Mouse (Mus musculus) midbrain, embryonic 10.5 days (tissue): ENCODE measurements at regions not wholly inside any gene's neighbourhood (a gene's known extent, or its start where the extent isn't known, plus 50 kb on each side); places are given as distances from the start of the nearest gene placed in this dataset.

Source experiments
- DNase-seq: peaks from one replicate; pipeline ENCODE4 v3.0.0-alpha.2; 2017; ENCODE audit warnings: low spot score
- H3K27ac ChIP-seq: fragments of 300-500 bp; sonication (generic); replicated peaks from 2 replicates; pipeline ENCODE4 v1.5.1; 2016; ENCODE audit warnings: mild to moderate bottlenecking
- H3K27me3 ChIP-seq: fragments of 300-500 bp; sonication (generic); 2 replicates; pipeline ENCODE4 v1.6.1; 2016; ENCODE audit warnings: low read depth, mild to moderate bottlenecking; ENCODE audit not compliant: poor library complexity, severe bottlenecking
- H3K36me3 ChIP-seq: fragments of 300-500 bp; sonication (generic); 2 replicates; pipeline ENCODE4 v1.6.1; 2016; ENCODE audit warnings: mild to moderate bottlenecking, moderate library complexity
- H3K4me1 ChIP-seq: fragments of 300-500 bp; sonication (generic); 2 replicates; pipeline ENCODE4 v1.6.1; 2016
- H3K4me3 ChIP-seq: fragments of 300-500 bp; sonication (generic); 2 replicates; pipeline ENCODE4 v1.5.1; 2016; ENCODE audit warnings: mild to moderate bottlenecking, moderate library complexity
- H3K9me3 ChIP-seq: fragments of 300-500 bp; sonication (generic); replicated peaks from 2 replicates; pipeline ENCODE4 v1.6.1; 2016; ENCODE audit warnings: mild to moderate bottlenecking
- WGBS: fragments of 180-500 bp; shearing (Covaris S2); methylation state at CpG from one replicate; pipeline ENCODE4 v1.1.7; 2016; 5-methylcytosine and 5-hydroxymethylcytosine counted together

DNA sequence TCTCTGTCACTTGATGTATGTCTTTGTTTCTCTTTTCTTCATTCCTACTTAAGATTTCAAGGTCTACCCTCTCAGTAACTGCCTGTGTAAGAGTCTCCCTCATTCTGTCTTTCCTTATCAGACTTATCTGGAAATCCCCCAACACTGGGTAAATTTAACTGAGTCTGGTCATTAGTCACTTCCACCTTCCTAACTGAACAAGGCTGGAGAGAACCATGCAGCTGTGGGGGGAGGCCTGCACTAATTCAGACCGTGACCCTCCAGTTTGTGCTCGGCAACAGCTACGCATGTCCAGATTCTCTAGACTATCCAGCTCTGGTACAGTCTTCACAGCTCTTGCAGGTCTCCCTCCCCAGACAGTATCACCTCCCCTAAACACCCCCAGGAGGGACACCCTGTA is 103.3 kb downstream of the Prox1 start:
- WGBS = 85% methylated on average over 3 of the region's 3 CpGs
- H3K27me3 ChIP-seq = no peaks in the 10 kb centered on the region

DNA sequence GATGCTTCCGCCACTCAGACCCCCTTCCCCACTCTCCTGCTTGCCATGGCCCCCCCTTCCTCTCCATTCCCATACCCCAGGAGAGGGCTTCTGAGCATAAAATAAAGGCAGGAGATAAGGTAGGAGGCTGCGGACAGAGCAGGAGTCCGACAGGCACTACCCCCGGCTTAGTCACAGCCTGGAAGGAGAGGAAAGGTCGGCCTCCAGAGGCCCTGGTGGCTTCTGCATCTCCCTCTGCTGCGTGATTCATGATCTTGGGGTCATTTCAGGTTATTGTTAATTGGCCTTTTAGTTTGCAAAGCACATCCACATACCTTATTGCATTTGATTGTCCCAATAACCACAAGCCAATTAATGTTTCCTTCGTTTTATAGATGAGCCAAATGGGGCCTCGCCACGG is 104.1 kb downstream of the Prox1 start:
- no peak for DNase-seq
- WGBS = 77% methylated on average over 9 of the region's 9 CpGs
- Histone ChIP-seq H3K36me3 (no peaks in the 10 kb centered on the region), H3K4me3 (no peak overlapping the region), H3K9me3 (no peaks in the 10 kb centered on the region), H3K27me3 (no peaks in the 10 kb centered on the region), H3K4me1 (peaks cover 20% of the 10 kb centered on the region), H3K27ac (no peak overlapping the region)

More for the DNA sequence above, 103.3 kb downstream of the Prox1 start:
- Histone ChIP-seq H3K4me3 (no peak overlapping the region), H3K4me1 (peaks cover 15% of the 10 kb centered on the region), H3K27ac (peak overlapping the region; percentile 33; the same call in 1 of the 2 replicates), H3K9me3 (no peaks in the 10 kb centered on the region), H3K36me3 (no peaks in the 10 kb centered on the region)
- DNase-seq = no peak

DNA sequence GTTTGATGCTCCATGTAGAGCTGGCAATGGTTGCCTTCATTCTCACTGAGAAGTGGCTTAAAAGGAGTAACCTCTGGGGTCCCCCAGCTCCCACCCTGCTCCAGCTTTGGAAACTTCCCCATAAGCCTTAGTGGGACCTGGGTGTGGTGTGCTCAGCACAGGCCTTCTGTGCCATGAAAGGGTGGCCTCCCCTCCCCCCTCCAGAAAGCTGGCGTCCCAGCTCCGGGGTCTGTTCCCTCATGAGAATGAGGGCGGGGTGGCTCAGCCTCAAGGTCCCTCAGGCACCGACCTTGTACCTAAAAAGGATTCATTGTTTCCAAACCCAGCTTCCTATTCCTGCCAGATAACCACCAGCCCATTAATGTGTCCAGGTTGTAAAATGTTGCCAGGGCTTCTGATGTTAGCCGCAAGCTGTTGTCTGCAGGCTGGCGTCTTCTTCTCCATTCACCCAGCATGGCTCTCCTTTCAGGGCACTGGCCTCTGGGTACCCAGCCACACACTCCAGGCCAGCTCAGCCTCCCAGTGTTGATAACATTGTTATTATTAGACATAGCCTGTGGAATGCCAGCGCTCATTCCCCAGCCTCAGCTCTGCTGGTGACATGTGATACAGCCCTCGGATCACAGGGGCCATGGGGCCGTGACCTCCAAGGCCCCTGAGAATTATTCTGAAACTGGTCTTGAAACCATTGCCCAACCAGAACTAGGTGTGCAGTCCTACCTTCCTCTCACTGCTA is 108.8 kb downstream of the Prox1 start:
- no peak for DNase-seq
- Histone ChIP-seq H3K36me3 (no peaks in the 10 kb centered on the region), H3K9me3 (no peaks in the 10 kb centered on the region), H3K4me1 (peaks cover 9% of the 10 kb centered on the region), H3K27me3 (no peaks in the 10 kb centered on the region), H3K4me3 (no peak overlapping the region), H3K27ac (no peak overlapping the region)
- 69% methylated on average over 9 of the region's 9 CpGs for WGBS

DNA sequence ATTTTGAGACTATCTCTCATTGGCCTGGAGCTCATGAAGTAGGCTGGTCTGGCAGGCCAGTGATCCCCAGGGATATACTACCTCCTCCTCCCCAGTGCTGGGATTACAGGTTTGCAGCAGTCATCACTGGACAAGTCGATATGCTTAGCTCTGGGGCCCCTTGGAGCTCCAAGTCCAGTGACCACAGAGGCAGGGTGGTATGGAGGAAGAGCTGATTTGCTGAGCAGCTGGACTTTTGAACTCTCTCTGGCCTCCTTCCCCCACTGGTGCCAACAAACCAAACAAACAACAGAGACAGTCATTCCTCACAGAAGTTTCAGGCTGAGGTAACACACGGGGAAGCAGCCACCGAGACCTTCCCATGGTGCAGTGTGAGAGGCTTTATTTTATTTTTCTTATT is 111.5 kb downstream of the Prox1 start:
- 70% methylated on average over 3 of the region's 3 CpGs for WGBS

DNA sequence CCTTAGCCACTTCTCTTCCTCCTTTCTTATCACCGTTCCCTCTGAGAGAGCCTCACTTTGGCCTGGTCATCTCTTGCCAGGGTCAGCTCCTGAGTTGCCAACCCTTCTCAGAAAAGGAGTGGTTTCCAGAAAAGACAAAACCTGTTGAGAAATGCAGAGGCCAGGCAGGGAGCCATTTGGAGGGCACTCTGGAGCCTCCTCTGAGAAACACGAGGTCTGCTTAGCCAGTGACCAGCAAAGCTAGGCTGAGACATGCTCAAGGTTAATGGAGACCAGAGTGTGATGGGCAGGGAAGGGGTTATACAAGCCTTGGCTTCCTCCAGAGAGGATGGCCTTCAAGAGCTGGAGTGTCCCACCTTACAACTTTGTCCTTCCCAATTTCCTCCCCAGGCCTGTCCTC is 113.6 kb downstream of the Prox1 start:
- Histone ChIP-seq H3K27ac (no peak overlapping the region), H3K4me3 (no peak overlapping the region), H3K36me3 (no peaks in the 10 kb centered on the region), H3K4me1 (peaks cover 3% of the 10 kb centered on the region), H3K9me3 (no peaks in the 10 kb centered on the region), H3K27me3 (no peaks in the 10 kb centered on the region)
- WGBS = 85% methylated on average over 2 of the region's 2 CpGs
- DNase-seq = no peak

More for the DNA sequence above, 111.5 kb downstream of the Prox1 start:
- H3K4me3 ChIP-seq = no peak overlapping the region
- no peak overlapping the region for H3K27ac ChIP-seq
- no peaks in the 10 kb centered on the region for H3K36me3 ChIP-seq
- no peak for DNase-seq
- H3K27me3 ChIP-seq = no peaks in the 10 kb centered on the region
- H3K4me1 ChIP-seq = peaks cover 6% of the 10 kb centered on the region
- no peaks in the 10 kb centered on the region for H3K9me3 ChIP-seq

DNA sequence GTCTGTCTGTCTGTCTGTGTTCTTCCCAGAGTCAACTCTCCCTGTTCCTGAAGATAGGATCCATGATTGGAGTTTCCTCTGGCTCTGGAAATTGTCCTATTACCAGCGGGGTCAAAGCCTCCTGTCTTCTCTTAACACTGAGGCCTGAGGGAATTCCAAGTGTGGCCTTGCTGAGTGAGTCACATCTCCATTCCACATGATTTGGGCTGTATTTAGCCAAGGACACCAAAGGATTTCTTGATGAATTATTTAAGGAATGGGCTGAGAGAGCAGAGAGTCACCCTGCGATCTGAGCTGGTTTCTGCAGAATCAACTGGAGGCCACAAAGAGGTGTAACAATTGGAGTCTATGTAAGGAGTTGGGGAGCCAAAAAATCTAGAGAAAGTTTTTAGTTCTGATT is 118.6 kb downstream of the Prox1 start:
- Histone ChIP-seq H3K9me3 (peaks cover 6% of the 10 kb centered on the region), H3K36me3 (no peaks in the 10 kb centered on the region; the same call in 1 of the 2 replicates), H3K4me3 (no peak overlapping the region), H3K4me1 (peaks cover 21% of the 10 kb centered on the region), H3K27ac (no peak overlapping the region), H3K27me3 (no peaks in the 10 kb centered on the region)
- DNase-seq = no peak
- WGBS = 92% methylated on average over 2 of the region's 2 CpGs

DNA sequence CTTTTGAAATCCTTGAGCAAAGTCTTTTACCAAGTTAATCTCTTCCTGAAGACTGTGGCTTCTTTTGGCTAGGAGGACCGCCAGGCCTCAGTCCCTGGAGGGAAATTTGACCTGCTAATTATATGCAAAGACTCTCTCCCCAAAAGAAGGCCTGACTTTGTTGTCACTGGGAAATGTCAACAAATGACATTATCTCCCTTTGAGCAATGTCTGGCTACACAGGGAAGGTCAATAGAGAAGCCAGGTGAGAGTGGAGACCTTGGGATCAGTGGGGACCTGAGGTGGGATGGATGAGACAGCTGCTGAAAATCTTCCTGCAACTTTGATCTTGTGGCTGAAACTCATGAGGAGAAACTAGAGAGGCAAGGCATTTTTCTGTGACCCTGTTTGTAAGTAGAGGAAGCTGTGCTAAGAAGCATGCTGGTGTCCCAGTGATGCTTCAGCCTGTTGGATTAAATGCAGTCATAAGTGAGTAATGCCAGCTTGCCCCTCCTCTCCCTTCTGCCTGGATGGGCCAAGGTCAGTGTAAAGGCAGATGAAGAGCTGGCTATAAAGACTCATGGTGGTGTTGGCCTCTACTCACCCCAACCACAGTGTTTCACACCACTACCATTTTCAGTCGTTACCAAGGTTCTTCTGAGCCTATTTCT is 121.9 kb downstream of the Prox1 start:
- Histone ChIP-seq H3K4me3 (no peak overlapping the region), H3K27ac (peak overlapping the region; percentile 9; the same call in 1 of the 2 replicates), H3K4me1 (peaks cover 31% of the 10 kb centered on the region), H3K27me3 (0 out of 2 replicates have a peak, but pooled peaks cover 5% of the 10 kb centered on the region), H3K36me3 (no peaks in the 10 kb centered on the region; the same call in 1 of the 2 replicates), H3K9me3 (peaks cover 6% of the 10 kb centered on the region)
- DNase-seq = no peak
- WGBS = 33% methylated on average over 2 of the region's 2 CpGs

DNA sequence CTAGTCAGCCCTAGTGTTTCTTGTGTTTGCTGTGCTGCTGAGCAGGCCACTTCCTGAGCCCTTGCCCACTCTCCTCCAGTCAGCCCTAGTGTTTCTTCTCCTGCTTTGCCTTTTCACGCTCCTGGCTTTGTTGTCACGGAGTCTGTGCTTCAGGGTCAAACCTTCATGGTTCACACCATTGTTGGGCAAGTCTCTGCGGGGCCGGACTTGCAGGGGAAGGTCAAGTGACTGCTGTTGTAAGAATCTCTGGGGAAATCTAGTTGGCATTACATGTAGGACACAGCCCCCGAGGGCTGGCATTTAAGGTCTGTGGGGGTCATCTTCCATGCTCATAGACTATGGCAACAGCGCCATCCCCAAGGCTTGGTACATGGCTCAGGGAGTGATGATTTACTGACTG is 123.3 kb downstream of the Prox1 start:
- H3K27ac ChIP-seq = peak overlapping the region; percentile 39; the same call in 1 of the 2 replicates
- H3K9me3 ChIP-seq = peaks cover 6% of the 10 kb centered on the region
- 41% methylated on average over 6 of the region's 6 CpGs for WGBS
- no peak overlapping the region for H3K4me3 ChIP-seq
- H3K27me3 ChIP-seq = 0 out of 2 replicates have a peak, but pooled peaks cover 5% of the 10 kb centered on the region
- no peak for DNase-seq
- peaks cover 32% of the 10 kb centered on the region for H3K4me1 ChIP-seq
- H3K36me3 ChIP-seq = no peaks in the 10 kb centered on the region; the same call in 1 of the 2 replicates

DNA sequence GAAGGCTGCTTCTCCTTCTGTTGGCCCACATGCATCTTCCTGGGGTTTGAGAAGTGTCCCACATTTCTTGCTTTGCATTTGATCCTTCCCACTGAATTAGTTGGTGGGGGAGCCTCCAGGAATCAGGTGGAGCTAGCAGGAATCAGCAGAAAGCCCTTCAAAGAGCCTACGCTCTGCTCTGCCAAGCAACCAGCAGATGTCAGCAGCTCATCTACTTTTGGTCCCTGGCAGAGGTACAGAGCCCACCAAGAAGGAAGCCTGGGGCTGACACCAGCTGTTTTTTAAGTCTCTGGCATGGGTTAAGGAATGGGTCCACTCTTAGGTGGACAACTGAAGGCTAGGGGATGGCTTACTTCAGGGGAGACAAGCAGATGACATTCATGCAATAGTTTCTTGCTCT is 123.6 kb upstream of the Smyd2 start:
- 29% methylated on average over 1 of the region's 1 CpGs for WGBS
- Histone ChIP-seq H3K4me3 (no peak overlapping the region), H3K27me3 (0 out of 2 replicates have a peak, but pooled peaks cover 5% of the 10 kb centered on the region), H3K9me3 (peaks cover 6% of the 10 kb centered on the region), H3K36me3 (no peaks in the 10 kb centered on the region; the same call in 1 of the 2 replicates), H3K4me1 (peaks cover 32% of the 10 kb centered on the region), H3K27ac (no peak overlapping the region)
- DNase-seq = peak; percentile 48

DNA sequence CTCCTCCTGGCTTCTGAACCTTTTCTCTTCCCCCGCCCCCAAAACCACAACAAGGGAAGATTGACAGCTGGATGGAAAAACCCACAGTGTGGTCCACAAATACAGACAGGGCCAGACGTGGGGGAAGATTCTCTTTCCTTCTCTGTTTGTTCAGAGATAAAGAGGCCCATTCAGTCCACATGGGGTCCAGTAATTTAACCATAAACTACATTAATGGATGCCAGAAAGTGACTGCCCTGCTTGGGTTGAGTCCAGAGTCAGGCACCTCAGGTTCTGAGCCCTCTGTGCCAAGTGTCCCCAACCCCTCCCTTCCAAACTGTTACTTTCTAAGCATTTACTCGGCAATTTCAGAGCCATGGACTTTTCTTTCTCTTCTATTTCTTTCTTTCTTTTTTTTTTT is 121.9 kb upstream of the Smyd2 start:
- H3K4me1 ChIP-seq = peaks cover 30% of the 10 kb centered on the region
- no peak overlapping the region for H3K4me3 ChIP-seq
- no peaks in the 10 kb centered on the region for H3K9me3 ChIP-seq
- 43% methylated on average over 3 of the region's 3 CpGs for WGBS
- no peak overlapping the region for H3K27ac ChIP-seq
- DNase-seq = no peak
- H3K27me3 ChIP-seq = 0 out of 2 replicates have a peak, but pooled peaks cover 5% of the 10 kb centered on the region
- H3K36me3 ChIP-seq = no peaks in the 10 kb centered on the region

DNA sequence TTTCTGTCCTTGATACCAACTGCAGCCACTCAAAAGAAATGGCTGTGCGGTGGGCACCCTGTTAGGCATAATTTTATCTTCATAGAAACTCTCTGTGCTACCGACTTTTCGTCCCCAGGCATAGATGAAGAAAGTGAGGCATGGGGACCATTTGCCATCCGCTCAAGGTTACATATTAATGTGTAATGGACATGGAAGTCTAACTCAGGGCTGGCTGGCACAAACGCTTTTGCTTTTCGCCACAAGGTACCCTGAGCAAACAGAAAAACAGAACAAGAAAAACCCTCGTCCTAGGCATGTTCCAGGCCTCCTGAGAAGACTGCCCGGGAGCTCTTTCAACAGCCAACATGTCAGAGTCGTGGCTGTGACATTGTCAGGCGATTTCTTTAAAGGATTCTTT is 121.0 kb upstream of the Smyd2 start:
- peak overlapping the region; percentile 9; the same call in 1 of the 2 replicates for H3K27ac ChIP-seq
- no peak overlapping the region for H3K4me3 ChIP-seq
- no peaks in the 10 kb centered on the region for H3K36me3 ChIP-seq
- WGBS = 91% methylated on average over 10 of the region's 10 CpGs
- H3K4me1 ChIP-seq = peaks cover 21% of the 10 kb centered on the region
- no peak for DNase-seq
- no peaks in the 10 kb centered on the region for H3K9me3 ChIP-seq
- 0 out of 2 replicates have a peak, but pooled peaks cover 5% of the 10 kb centered on the region for H3K27me3 ChIP-seq

DNA sequence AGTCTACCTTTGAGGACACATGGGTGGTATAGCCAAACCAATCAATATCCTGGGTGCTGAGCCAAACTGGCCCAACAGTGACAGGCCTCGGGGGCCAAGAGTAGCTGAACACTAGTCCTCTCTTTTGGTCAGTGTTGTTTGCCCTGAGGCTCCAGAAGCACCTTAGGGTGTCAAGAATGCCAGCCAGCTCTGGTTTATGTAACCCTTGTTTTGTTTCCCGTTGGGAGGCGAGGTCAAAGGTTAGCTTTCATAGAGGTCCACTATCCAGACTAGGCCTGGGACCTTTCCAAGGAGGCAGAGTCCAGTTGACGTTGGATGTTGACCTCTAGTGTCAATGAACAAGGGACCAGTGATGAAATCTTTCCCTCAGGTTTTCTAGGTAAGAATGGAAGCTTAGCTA is 120.0 kb upstream of the Smyd2 start:
- DNase-seq = no peak
- H3K9me3 ChIP-seq = no peaks in the 10 kb centered on the region
- no peak overlapping the region for H3K27ac ChIP-seq
- 0 out of 2 replicates have a peak, but pooled peaks cover 5% of the 10 kb centered on the region for H3K27me3 ChIP-seq
- WGBS = 78% methylated on average over 4 of the region's 4 CpGs
- no peak overlapping the region for H3K4me3 ChIP-seq
- H3K36me3 ChIP-seq = no peaks in the 10 kb centered on the region
- H3K4me1 ChIP-seq = peaks cover 14% of the 10 kb centered on the region
